Mouse (Mus musculus): ENCODE results near the gene Dpm2. TPM values are rescaled to one million over a fixed set of nuclear protein-coding genes. Genes with fewer than 3 reads are reported as not detected.
A peak's percentile ranks its signal among the peaks of the same experiment; 100 is the strongest.

Gene Dpm2
- total RNA-seq, 4 experiments from 2014 or later, result 73.1 to 87.1 (median 74.8) TPM

- DNase-seq (ENCODE audit: low spot score in 2 of 2), result peak; percentile 83 to 89
Measured at GRCm38 (mm10) chr2:32582830-32583799, 12.5 kb downstream of the Dpm2 start.

DNA sequence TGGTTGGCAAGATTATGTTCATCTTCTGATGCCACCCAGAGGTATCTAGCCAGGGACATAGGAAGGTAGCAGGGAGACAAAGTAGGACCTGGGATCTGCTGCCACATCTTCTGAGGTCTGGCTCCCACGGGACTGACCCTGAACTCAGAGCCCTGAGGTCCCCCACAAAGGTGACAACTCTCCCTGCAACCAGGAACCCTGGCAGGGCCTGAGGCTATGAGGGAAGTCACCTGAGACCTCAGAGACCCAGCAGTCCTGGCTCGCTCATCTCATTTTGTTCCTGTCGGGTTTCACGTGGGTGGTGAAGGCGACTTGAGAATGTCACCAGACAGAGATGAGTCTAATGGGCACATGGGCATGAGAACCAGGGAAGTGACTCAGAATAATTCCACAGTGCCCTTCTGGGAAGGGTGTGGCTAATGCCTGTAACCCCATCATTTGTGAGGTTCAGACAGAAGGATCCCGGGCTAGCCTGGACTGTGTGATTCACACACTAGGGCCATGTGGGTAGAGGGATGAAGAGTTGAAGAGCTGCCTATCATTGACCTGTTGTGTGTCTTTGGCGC lies 14.6 kb downstream of the Dpm2 start:
- no peak for DNase-seq (ENCODE audit: low spot score in 2 of 2)

DNA sequence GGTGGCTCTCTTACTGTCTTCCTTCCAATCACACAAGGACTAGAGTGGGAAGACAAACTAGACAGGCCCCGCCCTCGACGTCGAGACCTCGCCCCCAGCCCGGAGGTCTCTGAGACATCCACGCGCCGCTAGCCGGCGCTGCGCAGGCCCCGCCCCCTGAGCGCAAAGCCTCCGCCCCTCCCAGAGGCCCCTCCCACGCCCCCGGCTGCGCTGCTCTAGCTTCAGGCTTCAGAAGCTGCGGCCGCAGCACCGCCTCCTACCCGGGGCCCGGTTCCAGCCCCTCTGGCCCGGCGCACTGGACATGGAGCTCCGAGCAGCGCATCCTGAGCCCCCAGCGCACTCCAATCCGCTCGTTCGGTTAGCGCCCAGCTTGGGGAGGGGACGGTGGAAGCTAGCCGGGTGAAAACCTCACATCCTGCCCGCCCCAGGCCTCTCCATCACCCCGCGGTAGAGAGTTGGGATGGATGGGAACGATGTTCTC lies 16.3 kb downstream of the Dpm2 start, which contains the start of gene St6galnac4:
Gene St6galnac4, plus strand, starts transcription at position 225 of the 481 bp plus-strand sequence.
- peak; percentile 82 to 83 for DNase-seq (ENCODE audit: low spot score in 2 of 2)

- DNase-seq (ENCODE audit: low spot score in 2 of 2), result no peak
Measured at GRCm38 (mm10) chr2:32587731-32588321, 17.2 kb downstream of the Dpm2 start.

- no peak for DNase-seq (ENCODE audit: low spot score in 2 of 2)
Measured at GRCm38 (mm10) chr2:32589213-32589795, 18.6 kb downstream of the Dpm2 start.

GRCm38 (mm10) chr2:32590224-32590623 lies 19.6 kb downstream of the Dpm2 start:
- no peak for DNase-seq (ENCODE audit: low spot score in 2 of 2)

DNA sequence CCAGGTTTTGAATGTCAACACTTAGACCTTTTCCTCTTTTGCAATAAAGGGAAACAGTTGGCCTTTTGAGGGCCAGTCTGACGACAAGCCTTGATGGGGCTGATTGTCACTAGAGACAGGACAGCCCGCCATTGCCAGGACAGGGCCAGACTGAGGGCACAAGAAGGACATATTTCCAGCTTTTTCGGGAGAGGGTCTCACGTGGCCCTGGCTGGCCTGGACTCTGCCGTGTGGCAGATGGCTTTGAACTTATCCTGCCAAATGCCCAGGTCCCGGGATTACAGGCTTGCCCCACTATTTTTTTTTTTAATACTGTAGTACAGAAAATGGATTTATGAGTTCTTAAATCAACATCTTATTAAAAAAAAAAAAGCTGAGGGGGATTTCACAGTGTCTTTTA lies 20.6 kb downstream of the Dpm2 start:
- DNase-seq (ENCODE audit: low spot score in 2 of 2), result no peak

DNA sequence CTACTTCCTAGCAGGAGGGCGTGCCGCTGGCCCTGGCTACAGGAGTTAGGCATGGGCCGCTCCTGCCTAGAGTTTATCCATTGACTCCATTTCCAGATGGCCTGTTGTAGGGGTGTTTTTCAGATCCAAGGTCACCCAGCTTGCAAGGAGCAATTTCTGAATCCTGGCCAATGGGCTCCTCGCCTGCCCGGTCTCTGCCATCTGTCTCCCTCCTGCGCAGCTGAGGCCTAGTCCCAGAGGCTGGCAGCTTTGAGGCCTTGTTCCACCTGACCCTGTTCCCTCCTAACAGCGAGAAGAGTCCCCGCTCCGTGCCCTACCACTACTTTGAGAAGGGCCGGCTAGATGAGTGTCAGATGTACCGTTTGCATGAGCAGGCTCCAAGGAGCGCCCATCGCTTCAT lies 26.1 kb downstream of the Dpm2 start:
- DNase-seq (ENCODE audit: low spot score in 2 of 2), result no peak

DNA sequence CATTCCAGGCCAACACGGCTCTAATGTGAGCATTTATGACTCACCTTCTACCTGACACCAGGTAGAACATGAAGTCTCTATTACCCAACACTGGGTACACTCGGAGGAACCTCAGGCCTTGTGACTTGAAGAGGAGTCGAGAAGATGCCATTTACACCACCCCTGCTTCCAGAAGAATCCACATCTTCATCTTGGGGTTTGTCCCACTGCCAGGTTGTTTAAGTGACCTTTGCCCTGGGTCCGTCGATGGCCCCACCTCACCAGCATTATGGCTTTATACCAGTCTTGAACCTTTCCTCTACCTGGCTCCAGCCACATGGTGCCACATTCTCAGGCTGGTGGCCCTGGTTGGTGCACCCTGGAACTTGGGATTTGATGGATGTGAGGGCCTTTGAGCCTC lies 26.6 kb downstream of the Dpm2 start:
- no peak for DNase-seq (ENCODE audit: low spot score in 2 of 2)

- no peak for DNase-seq (ENCODE audit: low spot score in 2 of 2)
Measured at GRCm38 (mm10) chr2:32597699-32598098, 27.0 kb downstream of the Dpm2 start.

DNA sequence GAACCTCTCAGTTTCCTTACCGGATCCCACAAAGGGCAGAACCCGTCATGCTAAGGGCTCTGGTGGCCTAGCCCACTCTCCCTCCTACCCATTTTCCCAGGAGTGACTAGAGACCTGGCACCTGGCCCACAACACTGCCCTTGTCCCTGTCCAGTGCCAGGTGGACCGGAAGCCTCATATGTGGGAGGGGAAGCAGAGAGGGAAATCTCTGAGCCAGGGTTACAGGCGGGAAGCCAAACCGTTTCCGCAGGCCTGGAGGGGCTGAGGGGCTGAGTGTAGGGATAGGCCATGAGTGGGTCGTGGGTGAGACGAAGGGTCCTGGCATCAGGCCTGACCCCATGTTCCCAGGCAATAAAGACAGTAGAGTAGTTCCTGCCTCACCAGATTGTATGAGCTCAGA lies 27.8 kb downstream of the Dpm2 start:
- no peak for DNase-seq (ENCODE audit: low spot score in 2 of 2)

GRCm38 (mm10) chr2:32599409-32599808 lies 28.8 kb downstream of the Dpm2 start, which contains the start of gene St6galnac6:
St6galnac6 (plus strand) TSS chr2:32599709.
- DNase-seq (ENCODE audit: low spot score in 2 of 2), result no peak

DNA sequence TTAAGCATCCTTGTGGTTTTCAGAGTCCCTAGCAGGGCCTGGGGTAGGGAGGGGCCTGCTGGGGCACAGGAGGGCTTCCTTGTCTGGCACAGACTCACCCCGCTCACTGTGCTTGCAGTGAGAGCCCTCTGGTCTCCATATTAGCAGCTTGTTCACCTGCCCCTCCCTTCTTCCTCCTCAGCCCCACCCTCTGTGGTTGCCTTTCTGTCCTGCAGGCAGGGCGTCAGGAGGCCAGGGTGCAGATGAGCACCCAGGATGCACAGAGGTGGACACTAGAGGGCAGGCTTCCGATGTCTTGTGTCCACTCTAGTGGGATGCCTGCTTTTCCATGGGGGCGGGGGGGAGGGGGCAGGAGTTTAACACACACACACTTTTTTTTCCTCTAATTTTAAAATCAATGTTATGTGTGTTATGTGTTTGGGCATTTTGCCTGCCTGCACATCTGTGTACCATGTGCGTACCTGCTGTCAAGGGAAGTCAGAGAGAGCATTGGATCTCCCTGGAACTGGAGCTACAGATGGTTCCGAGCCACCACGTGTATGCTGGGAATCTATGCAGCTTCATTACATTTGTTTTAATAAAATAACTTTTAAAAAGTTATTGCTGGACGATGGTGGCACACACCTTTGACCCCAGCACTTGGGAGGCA lies 30.9 kb downstream of the Dpm2 start:
- DNase-seq (ENCODE audit: low spot score in 2 of 2), result no peak

DNA sequence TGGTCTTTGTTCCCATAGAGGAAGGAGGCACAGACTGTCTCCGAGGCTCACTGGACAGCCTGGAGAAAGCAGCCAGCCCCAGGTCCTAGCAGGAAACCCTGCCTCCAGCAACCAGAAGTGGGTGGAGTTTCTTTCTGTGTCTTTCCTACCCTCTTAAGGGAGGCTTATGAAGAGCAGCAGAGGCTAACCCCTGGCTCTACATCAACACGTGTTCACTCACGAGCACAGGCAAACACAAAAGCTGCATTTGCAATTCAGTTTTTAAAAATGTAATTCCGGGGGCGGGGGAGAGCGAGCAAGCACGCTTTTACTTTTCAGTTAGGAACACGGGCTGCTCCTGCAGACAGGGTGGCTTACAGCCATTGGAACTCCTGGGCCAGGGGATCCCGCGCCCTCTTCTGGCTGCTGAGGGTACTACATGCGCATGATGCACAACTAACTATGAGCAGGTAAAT lies 32.0 kb downstream of the Dpm2 start:
- peak; percentile 82 to 92 for DNase-seq (ENCODE audit: low spot score in 2 of 2)

- no peak for DNase-seq (ENCODE audit: low spot score in 2 of 2)
Measured at GRCm38 (mm10) chr2:32604631-32605030, 34.0 kb downstream of the Dpm2 start.

DNA sequence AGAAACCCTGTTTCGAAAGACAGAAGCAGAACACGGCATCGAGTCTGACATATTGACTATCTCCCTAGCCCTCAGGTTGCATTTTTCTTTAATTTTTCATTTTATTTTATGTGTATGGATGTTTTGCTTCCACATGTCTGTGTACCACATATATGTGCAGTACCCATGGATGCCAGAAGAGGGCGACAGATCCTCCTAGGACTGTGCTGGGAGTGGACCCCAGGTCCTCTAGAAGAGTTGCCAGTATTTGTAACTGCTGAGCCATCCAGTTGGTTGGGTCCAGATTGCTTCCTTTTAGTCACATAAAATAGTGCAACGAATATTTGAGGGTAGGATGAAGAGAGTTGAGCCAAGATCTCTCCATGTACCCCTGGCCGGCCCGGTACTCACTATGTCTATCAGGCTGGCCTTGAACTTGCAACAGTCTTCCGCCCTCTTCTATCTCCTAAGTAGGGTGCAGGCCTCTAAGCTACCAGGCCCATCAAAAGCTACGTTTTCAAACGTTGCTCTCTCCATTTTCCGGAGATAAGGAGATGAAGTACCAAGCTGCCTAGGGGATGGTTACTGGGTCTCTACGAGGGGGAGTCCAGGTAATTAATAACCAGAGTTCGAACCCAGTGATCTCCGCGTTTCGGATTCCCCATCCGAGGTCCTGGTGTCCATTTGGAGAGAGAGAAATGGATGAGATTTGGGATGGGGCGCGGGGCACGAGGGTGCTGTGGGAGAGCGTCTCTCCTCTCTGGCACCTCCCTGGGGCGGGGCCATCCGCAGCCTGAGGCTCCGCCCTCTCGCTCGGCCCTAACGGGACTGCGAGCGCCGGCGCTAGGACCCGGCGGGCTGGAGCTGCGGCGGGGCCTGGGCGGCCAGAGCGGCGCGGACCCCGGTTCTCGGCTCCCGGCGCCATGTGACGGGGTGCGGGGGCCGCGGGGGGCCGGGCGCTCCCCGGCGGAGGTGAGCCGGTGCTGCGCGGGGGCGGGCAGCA lies 35.8 kb downstream of the Dpm2 start:
- peak in 1 of 2 experiments; percentile 78 for DNase-seq (ENCODE audit: low spot score in 2 of 2)

- DNase-seq (ENCODE audit: low spot score in 2 of 2), result no peak
Measured at GRCm38 (mm10) chr2:32607262-32607947, 36.7 kb downstream of the Dpm2 start.

DNA sequence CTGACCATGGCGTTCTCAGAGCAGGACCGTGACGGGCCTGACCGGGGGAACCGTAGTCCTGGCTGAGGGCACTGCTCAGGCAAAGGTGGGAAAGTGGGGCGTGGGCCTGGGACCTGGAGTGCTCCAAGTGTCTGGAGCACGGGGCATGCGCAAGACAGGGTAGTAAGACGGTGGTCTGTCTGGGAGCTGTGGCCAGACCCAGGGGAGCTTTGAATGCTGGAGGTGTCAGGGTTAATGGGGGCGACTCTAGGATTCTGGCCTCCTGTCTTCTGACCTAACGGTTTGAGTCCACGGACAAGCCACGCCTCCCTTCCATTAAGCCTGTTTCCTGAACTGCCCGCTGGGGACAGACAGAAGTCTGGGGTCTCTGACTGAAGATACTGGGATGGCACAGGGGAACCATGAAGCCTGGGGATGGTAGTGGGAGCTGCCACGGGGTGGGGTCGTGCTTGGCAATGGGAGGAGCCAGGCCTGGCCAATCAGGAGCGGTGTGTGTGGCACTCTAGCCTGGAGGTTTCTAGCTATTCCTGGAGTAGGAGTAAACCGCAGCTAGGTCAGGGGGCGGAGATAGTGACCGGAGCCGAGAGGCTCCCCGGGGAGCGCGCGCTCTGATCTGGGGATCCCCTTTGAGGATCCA lies 37.6 kb downstream of the Dpm2 start:
- DNase-seq (ENCODE audit: low spot score in 2 of 2), result no peak
